Mouse (Mus musculus): ENCODE results near the gene Zfp64. TPM values are rescaled to one million over a fixed set of nuclear protein-coding genes. Genes with fewer than 3 reads are reported as not detected.

The Zfp64 gene
- polyA plus RNA-seq, 1 experiment from 2014 or later = 45.3 TPM

DNA sequence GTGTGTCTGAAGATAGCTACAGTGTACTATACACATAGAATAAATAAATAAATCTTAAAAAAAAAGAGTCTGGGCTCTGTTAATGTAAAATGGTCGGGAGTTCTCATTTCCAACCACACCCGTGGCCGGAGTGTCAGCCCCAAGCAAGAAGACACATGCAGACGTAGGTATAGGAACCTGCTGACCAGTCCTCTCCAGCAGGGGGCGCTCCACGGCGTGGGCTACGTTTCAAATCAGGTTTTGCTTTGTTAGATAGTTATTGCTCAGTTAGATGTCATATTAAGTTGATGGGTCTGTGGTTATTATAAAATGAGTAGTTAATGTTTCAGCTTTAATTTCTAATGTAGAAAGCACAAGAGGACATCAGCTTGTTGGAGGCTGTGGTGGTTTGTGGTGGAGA is 52.8 kb downstream of the Zfp64 start:
- Histone ChIP-seq H3K36me3 (ENCODE audit: control insufficient read depth, insufficient read depth, low read length) (no peaks in the 10 kb centered on the region), H3K27me3 (ENCODE audit: control insufficient read depth, insufficient read depth, low read length) (no peaks in the 10 kb centered on the region), H3K4me3 (ENCODE audit: low read depth, low read length) (no peak overlapping the region), H3K9me3 (ENCODE audit: control insufficient read depth, low read length) (no peaks in the 10 kb centered on the region), H3K9ac (ENCODE audit: low read length) (no peak overlapping the region), H3K4me2 (ENCODE audit: low read depth, severe bottlenecking) (no peak overlapping the region), H3K27ac (replicated peaks; ENCODE audit: low read depth, low read length) (no peak overlapping the region), H3K4me1 (ENCODE audit: control insufficient read depth, insufficient read depth, low read length) (peaks cover 17% of the 10 kb centered on the region)
- ATAC-seq (ENCODE audit: insufficient number of reproducible peaks, low FRiP score, low TSS enrichment, low read depth) = no peak
- 30% methylated on average over 8 of the region's 8 CpGs for WGBS
- peak; percentile 72 for DNase-seq (ENCODE audit: low spot score)

GRCm38 (mm10) chr2:168897906-168898305 is 57.5 kb downstream of the Zfp64 start:
- DNase-seq (ENCODE audit: low spot score) = no peak
- Histone ChIP-seq H3K27ac (replicated peaks; ENCODE audit: low read depth, low read length) (no peak overlapping the region), H3K27me3 (ENCODE audit: control insufficient read depth, insufficient read depth, low read length) (no peaks in the 10 kb centered on the region), H3K36me3 (ENCODE audit: control insufficient read depth, insufficient read depth, low read length) (no peaks in the 10 kb centered on the region), H3K9me3 (ENCODE audit: control insufficient read depth, low read length) (no peaks in the 10 kb centered on the region), H3K4me3 (ENCODE audit: low read depth, low read length) (no peak overlapping the region), H3K9ac (ENCODE audit: low read length) (no peak overlapping the region), H3K4me2 (ENCODE audit: low read depth, severe bottlenecking) (no peak overlapping the region), H3K4me1 (ENCODE audit: control insufficient read depth, insufficient read depth, low read length) (no peaks in the 10 kb centered on the region)
- ATAC-seq (ENCODE audit: insufficient number of reproducible peaks, low FRiP score, low TSS enrichment, low read depth) = no peak
- 83% methylated on average over 7 of the region's 7 CpGs for WGBS

GRCm38 (mm10) chr2:168895531-168895930 is 59.9 kb downstream of the Zfp64 start:
- Histone ChIP-seq H3K36me3 (ENCODE audit: control insufficient read depth, insufficient read depth, low read length) (no peaks in the 10 kb centered on the region), H3K4me1 (ENCODE audit: control insufficient read depth, insufficient read depth, low read length) (no peaks in the 10 kb centered on the region), H3K4me2 (ENCODE audit: low read depth, severe bottlenecking) (no peak overlapping the region), H3K9me3 (ENCODE audit: control insufficient read depth, low read length) (no peaks in the 10 kb centered on the region), H3K27ac (replicated peaks; ENCODE audit: low read depth, low read length) (no peak overlapping the region), H3K9ac (ENCODE audit: low read length) (no peak overlapping the region), H3K27me3 (ENCODE audit: control insufficient read depth, insufficient read depth, low read length) (no peaks in the 10 kb centered on the region), H3K4me3 (ENCODE audit: low read depth, low read length) (no peak overlapping the region)
- 92% methylated on average over 8 of the region's 8 CpGs for WGBS
- ATAC-seq (ENCODE audit: insufficient number of reproducible peaks, low FRiP score, low TSS enrichment, low read depth) (no peak), DNase-seq (ENCODE audit: low spot score) (no peak)

GRCm38 (mm10) chr2:168894738-168895137 is 60.6 kb downstream of the Zfp64 start:
- Histone ChIP-seq H3K27ac (replicated peaks; ENCODE audit: low read depth, low read length) (no peak overlapping the region), H3K9me3 (ENCODE audit: control insufficient read depth, low read length) (no peaks in the 10 kb centered on the region), H3K4me1 (ENCODE audit: control insufficient read depth, insufficient read depth, low read length) (no peaks in the 10 kb centered on the region), H3K4me3 (ENCODE audit: low read depth, low read length) (no peak overlapping the region), H3K36me3 (ENCODE audit: control insufficient read depth, insufficient read depth, low read length) (no peaks in the 10 kb centered on the region), H3K9ac (ENCODE audit: low read length) (no peak overlapping the region), H3K4me2 (ENCODE audit: low read depth, severe bottlenecking) (no peak overlapping the region), H3K27me3 (ENCODE audit: control insufficient read depth, insufficient read depth, low read length) (no peaks in the 10 kb centered on the region)
- 91% methylated on average over 7 of the region's 7 CpGs for WGBS
- no peak for ATAC-seq (ENCODE audit: insufficient number of reproducible peaks, low FRiP score, low TSS enrichment, low read depth)
- no peak for DNase-seq (ENCODE audit: low spot score)

- Histone ChIP-seq H3K4me2 (ENCODE audit: low read depth, severe bottlenecking) (no peak overlapping the region), H3K9ac (ENCODE audit: low read length) (no peak overlapping the region), H3K4me3 (ENCODE audit: low read depth, low read length) (no peak overlapping the region), H3K4me1 (ENCODE audit: control insufficient read depth, insufficient read depth, low read length) (0 out of 2 replicates have a peak, but pooled peaks cover 2% of the 10 kb centered on the region), H3K27ac (replicated peaks; ENCODE audit: low read depth, low read length) (no peak overlapping the region), H3K27me3 (ENCODE audit: control insufficient read depth, insufficient read depth, low read length) (no peaks in the 10 kb centered on the region), H3K36me3 (ENCODE audit: control insufficient read depth, insufficient read depth, low read length) (no peaks in the 10 kb centered on the region), H3K9me3 (ENCODE audit: control insufficient read depth, low read length) (no peaks in the 10 kb centered on the region)
- DNase-seq (ENCODE audit: low spot score) (no peak), ATAC-seq (ENCODE audit: insufficient number of reproducible peaks, low FRiP score, low TSS enrichment, low read depth) (no peak)
- 72% methylated on average over 2 of the region's 2 CpGs for WGBS
Observed at GRCm38 (mm10) chr2:168892057-168892456, 63.3 kb downstream of the Zfp64 start.

- Histone ChIP-seq H3K27ac (replicated peaks; ENCODE audit: low read depth, low read length) (no peak overlapping the region), H3K4me2 (ENCODE audit: low read depth, severe bottlenecking) (no peak overlapping the region), H3K27me3 (ENCODE audit: control insufficient read depth, insufficient read depth, low read length) (no peaks in the 10 kb centered on the region), H3K4me1 (ENCODE audit: control insufficient read depth, insufficient read depth, low read length) (0 out of 2 replicates have a peak, but pooled peaks cover 2% of the 10 kb centered on the region), H3K4me3 (ENCODE audit: low read depth, low read length) (no peak overlapping the region), H3K9ac (ENCODE audit: low read length) (no peak overlapping the region), H3K36me3 (ENCODE audit: control insufficient read depth, insufficient read depth, low read length) (no peaks in the 10 kb centered on the region), H3K9me3 (ENCODE audit: control insufficient read depth, low read length) (no peaks in the 10 kb centered on the region)
- ATAC-seq (ENCODE audit: insufficient number of reproducible peaks, low FRiP score, low TSS enrichment, low read depth) (no peak), DNase-seq (ENCODE audit: low spot score) (no peak)
- WGBS = 74% methylated on average over 8 of the region's 8 CpGs
Observed at GRCm38 (mm10) chr2:168884641-168885040, 70.7 kb downstream of the Zfp64 start.

DNA sequence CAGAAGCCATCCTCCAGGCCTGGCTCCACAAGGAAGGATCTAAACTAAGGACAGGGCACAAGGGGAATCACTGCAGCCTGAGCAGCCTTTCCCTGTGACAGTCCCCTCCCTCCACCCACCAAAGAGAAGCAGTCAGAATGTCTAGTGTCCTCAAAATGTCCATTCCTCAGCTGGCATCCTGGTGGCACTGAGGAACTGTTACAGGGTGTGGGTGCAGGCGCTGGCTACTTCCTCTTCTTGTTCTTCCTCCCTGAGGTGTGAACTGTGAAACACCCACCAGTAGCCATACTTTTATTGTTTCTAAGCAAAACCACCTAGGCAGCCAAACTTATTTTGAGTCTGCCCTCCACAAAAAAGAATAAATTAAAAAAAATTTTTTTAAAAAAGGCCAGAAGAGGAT is 72.4 kb downstream of the Zfp64 start:
- Histone ChIP-seq H3K9me3 (ENCODE audit: control insufficient read depth, low read length) (no peaks in the 10 kb centered on the region), H3K36me3 (ENCODE audit: control insufficient read depth, insufficient read depth, low read length) (no peaks in the 10 kb centered on the region), H3K4me3 (ENCODE audit: low read depth, low read length) (no peak overlapping the region), H3K27me3 (ENCODE audit: control insufficient read depth, insufficient read depth, low read length) (no peaks in the 10 kb centered on the region), H3K27ac (replicated peaks; ENCODE audit: low read depth, low read length) (no peak overlapping the region), H3K4me1 (ENCODE audit: control insufficient read depth, insufficient read depth, low read length) (no peaks in the 10 kb centered on the region), H3K9ac (ENCODE audit: low read length) (no peak overlapping the region), H3K4me2 (ENCODE audit: low read depth, severe bottlenecking) (no peak overlapping the region)
- DNase-seq (ENCODE audit: low spot score) (no peak), ATAC-seq (ENCODE audit: insufficient number of reproducible peaks, low FRiP score, low TSS enrichment, low read depth) (no peak)
- WGBS = 85% methylated on average over 1 of the region's 1 CpGs

DNA sequence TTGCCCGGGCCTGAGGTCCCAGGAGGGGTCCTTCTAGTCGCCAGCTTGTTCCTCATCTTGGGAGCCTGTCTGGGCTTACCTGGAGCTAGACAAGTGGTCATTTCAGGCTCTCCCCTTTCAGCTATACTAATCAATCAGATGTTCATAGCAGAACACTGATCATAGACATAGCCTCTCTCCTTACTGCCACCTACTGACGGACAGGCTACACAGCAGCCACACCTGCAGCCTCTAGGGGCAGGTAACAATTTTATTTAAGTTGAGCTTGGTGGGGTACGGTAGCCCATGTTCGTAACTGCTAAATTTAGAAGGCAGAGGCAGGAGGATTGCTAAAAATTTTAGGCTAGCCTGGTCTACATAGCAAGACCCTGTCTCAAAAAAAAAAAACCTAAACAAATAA is 73.5 kb downstream of the Zfp64 start:
- H3K4me1 ChIP-seq (ENCODE audit: control insufficient read depth, insufficient read depth, low read length) = no peaks in the 10 kb centered on the region
- H3K27me3 ChIP-seq (ENCODE audit: control insufficient read depth, insufficient read depth, low read length) = no peaks in the 10 kb centered on the region
- ATAC-seq (ENCODE audit: insufficient number of reproducible peaks, low FRiP score, low TSS enrichment, low read depth) (no peak), DNase-seq (ENCODE audit: low spot score) (no peak)
- H3K9ac ChIP-seq (ENCODE audit: low read length) = no peak overlapping the region
- no peak overlapping the region for H3K4me2 ChIP-seq (ENCODE audit: low read depth, severe bottlenecking)
- H3K9me3 ChIP-seq (ENCODE audit: control insufficient read depth, low read length) = no peaks in the 10 kb centered on the region
- 47% methylated on average over 5 of the region's 5 CpGs for WGBS
- H3K36me3 ChIP-seq (ENCODE audit: control insufficient read depth, insufficient read depth, low read length) = no peaks in the 10 kb centered on the region
- no peak overlapping the region for H3K27ac ChIP-seq (replicated peaks; ENCODE audit: low read depth, low read length)
- no peak overlapping the region for H3K4me3 ChIP-seq (ENCODE audit: low read depth, low read length)

DNA sequence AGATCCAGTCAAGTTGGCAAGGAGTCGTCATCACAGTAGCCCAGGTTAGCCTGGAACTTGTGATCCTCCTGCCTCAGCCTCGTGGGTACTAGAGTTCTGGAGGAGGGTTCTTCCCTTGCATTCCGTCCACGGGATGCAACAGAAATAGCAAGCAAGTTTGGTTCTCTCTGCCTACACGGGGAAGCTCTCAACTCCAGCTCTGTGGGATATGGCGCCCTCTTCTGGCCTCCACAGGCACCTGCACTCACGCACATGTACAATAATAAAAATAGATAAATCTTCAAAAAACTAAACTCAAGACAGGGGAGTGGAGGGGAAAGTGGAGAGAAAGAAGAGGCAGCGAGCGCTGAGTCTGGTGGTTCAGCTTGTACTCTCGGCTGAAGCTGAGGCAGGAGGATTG is 75.8 kb downstream of the Zfp64 start:
- WGBS = 86% methylated on average over 10 of the region's 10 CpGs
- no peaks in the 10 kb centered on the region for H3K27me3 ChIP-seq (ENCODE audit: control insufficient read depth, insufficient read depth, low read length)
- no peaks in the 10 kb centered on the region for H3K9me3 ChIP-seq (ENCODE audit: control insufficient read depth, low read length)
- H3K9ac ChIP-seq (ENCODE audit: low read length) = no peak overlapping the region
- no peaks in the 10 kb centered on the region for H3K36me3 ChIP-seq (ENCODE audit: control insufficient read depth, insufficient read depth, low read length)
- no peaks in the 10 kb centered on the region for H3K4me1 ChIP-seq (ENCODE audit: control insufficient read depth, insufficient read depth, low read length)
- H3K4me3 ChIP-seq (ENCODE audit: low read depth, low read length) = no peak overlapping the region
- H3K27ac ChIP-seq (replicated peaks; ENCODE audit: low read depth, low read length) = no peak overlapping the region
- no peak for ATAC-seq (ENCODE audit: insufficient number of reproducible peaks, low FRiP score, low TSS enrichment, low read depth)
- no peak for DNase-seq (ENCODE audit: low spot score)
- no peak overlapping the region for H3K4me2 ChIP-seq (ENCODE audit: low read depth, severe bottlenecking)

Data from limb, embryonic 11.5 days (tissue).